Mouse (Mus musculus) cerebellum, adult 2 months (tissue): ENCODE measurements around the gene Olfr1023.

Experiments
- CTCF ChIP-seq: fragments of 200-500 bp; IDR thresholded peaks from 2 replicates; pipeline ENCODE4 v1.5.1; 2011; ENCODE audit warnings: low read depth, mild to moderate bottlenecking, control low read depth, low read length, moderate library complexity, borderline replicate concordance; ENCODE audit not compliant: insufficient read depth
- POLR2A ChIP-seq: fragments of 200-500 bp; IDR thresholded peaks from 2 replicates; pipeline ENCODE4 v1.6.1; 2011; ENCODE audit warnings: low read length, control low read depth, borderline replicate concordance; ENCODE audit not compliant: insufficient read depth

GRCm38 (mm10) chr2:85868294-85868693 lies 17.1 kb upstream of the Olfr1023 start, which contains the start of gene Olfr1022:
- TF ChIP-seq CTCF: no peak
- TF ChIP-seq POLR2A: no peak
